Mouse (Mus musculus) heart, postnatal 25 days (tissue): ENCODE data around the gene Clip2. TPM values are rescaled to one million over a fixed set of nuclear protein-coding genes. Genes with fewer than 3 reads are reported as not detected.

Experiments
- DNase-seq: peaks from one replicate; pipeline ENCODE4 v3.0.0; 2022; ENCODE audit warnings: low spot score
- intact Hi-C: fragments of 180-260 bp; cut with DNase I; formaldehyde crosslinking; loops from one replicate; pipeline ENCODE4 v1.15.1; 2025
- total RNA-seq, 2 experiments: library from RNA; stranded (reverse); gene quantifications; 2 replicates each; pipeline ENCODE4 v1.2.3; 2021

Gene Clip2
- total RNA-seq, result 1 to 10 TPM; 6.9 to 7.9 TPM

DNA sequence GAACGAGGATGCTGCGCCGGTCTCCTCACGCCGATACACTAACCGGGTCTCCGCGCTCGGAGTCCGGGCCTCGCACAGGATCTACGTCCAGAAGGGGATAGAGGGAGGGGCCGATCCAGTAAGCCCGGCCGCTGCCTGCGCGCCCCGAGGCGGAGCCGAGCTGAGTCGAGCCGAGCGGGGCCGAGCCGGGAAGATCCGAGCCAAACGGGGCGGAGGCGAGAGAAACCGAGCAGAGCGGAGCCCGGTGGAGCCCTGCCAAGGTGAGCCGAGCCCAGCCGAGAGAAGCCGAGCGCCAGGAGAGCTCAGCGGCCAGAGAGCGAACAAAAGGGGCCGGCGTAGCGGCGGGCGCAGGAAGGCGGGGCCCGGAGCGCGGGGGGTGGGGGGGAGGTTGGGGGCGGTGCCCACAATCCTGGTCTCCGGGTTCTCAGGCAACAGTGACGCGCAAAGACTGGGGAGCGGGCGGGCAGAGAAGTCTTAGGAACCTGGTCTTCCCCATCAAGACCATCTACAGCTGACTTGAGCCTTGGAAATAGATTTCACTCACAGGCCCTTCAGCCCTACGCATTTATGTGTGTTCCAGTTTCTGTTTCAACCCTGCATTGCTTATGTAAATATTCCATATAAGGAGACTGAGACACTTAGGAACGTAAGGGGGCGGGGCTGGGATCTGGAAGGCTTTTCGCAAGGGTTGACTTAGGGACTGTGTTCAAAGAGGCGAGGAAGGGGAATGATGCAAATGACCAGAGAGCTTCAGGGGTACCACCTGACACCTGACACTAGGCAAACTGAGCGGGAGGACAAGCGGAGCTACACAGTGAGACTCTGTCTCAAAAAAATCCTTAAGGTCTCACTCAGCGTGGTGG, at the start of gene Clip2:
Gene Clip2, minus strand, starts transcription at position 325 of the 863 bp plus-strand sequence.
- peak; percentile 96 for DNase-seq
- intact Hi-C loops, result loop anchor here (1.0 kb wide), 1 partner anchor 20 kb away; no protein-coding TSS in a partner anchor

- intact Hi-C loops, result no loop called here
- DNase-seq, result no peak
These were observed 45.5 kb upstream of the Clip2 start for GRCm38 (mm10) chr5:134597711-134598110.

GRCm38 (mm10) chr5:134593093-134593492, 40.9 kb upstream of the Clip2 start:
- intact Hi-C loops, result no loop called here

DNA sequence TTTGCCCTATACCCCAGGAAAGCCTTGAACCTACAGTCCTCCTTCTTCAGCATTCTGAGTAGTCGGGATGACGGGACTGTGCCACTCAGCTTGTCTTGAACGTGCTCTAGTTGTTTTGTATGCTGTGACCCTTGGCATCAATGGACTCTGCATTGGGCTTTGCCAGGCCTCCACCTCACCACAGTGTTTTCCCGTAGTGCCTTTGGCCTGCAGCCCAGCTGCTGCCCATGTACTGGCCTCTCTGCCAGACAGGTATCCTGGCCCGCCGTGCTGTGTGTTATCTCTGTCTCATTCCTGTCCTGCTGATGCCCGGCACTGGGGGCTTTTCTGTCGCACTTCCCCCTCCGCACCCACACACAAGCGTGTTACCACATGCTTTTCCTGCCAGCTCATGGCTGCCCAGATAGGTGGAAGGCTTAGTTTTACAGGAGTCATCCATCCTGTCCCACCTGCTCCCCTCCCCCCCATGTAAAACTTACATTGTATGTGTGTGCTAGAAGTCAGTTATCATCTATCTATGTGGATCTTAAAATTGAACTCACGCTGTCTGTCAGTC, 39.9 kb upstream of the Clip2 start:
- intact Hi-C loops, result no loop called here
- no peak for DNase-seq

More at GRCm38 (mm10) chr5:134593093-134593492, 40.9 kb upstream of the Clip2 start:
- no peak for DNase-seq

DNA sequence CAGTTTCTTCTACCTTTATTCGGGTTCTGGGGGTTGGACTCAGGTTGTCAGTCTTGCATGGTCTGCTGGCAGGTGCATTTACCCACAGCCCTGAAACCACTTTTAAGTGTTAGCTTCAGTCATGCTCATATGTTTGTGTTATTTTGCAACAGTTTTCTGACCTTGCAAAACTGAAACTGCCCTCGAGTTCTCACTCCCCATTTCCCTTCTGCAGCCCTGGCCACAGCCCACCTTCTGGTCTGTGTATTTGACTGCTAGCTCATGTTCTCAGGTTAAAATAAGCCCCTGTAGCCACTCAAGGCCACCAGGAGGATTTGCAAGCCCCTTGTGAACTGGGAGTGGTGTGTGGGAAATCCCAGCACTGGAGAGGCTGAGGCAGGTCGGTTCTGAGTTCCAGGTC, 37.7 kb upstream of the Clip2 start:
- no peak for DNase-seq
- intact Hi-C loops, result no loop called here

DNA sequence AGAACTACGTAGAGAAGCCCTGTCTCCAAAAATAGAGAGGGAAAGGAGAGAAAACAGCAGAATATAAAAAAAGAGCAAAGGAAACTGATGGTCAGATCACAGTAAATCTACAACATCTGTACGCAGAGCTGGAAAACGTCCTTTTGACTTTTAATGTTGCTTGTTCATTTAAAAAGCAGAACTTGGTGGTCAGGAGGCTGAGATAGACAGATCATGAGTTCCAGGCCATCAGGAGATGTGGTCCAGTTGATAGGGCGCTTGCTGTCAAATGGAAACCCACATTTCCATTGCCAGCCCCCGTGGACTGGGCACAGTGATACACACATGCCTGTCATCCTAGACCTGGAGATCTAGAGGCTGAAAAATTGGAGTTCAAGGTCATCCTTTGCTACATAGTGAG, 32.6 kb upstream of the Clip2 start:
- intact Hi-C loops, result loop anchor here (5.0 kb wide), 2 partner anchors 37 to 207 kb away; no protein-coding TSS in a partner anchor
- DNase-seq, result no peak

DNA sequence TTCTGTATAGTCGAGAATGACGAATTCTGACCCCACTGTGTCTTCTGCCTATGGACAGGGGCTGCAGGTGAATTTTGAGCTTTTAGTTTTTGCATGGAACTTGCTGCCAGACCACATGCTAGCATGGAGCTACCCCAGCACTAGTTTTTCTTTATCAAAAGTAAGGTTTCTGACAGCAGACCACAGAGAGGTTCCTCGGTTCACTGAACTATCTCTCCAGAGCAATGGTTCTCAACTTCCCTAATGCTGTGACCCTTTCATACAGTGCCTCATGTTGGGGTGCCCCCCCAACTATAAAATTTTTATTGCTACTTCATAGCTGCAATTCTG, 31.6 kb upstream of the Clip2 start:
- intact Hi-C loops, result loop anchor here (2.0 to 5.0 kb wide), 3 partner anchors 37 to 207 kb away; no protein-coding TSS in a partner anchor
- DNase-seq, result no peak

GRCm38 (mm10) chr5:134583006-134583883, 31.0 kb upstream of the Clip2 start:
- no peak for DNase-seq
- intact Hi-C loops, result loop anchor here (2.0 to 5.0 kb wide), 3 partner anchors 36 to 206 kb away; no protein-coding TSS in a partner anchor

- intact Hi-C loops, result loop anchor here (2.0 to 5.0 kb wide), 3 partner anchors 35 to 205 kb away; no protein-coding TSS in a partner anchor
These were observed 30.1 kb upstream of the Clip2 start for GRCm38 (mm10) chr5:134582221-134582907.

GRCm38 (mm10) chr5:134581146-134581545, 28.9 kb upstream of the Clip2 start, which contains the start of gene Rfc2:
Rfc2 (plus strand) TSS chr5:134581366.
- DNase-seq, result no peak
- intact Hi-C loops, result loop anchor here (2.0 to 5.0 kb wide), 3 partner anchors 34 to 204 kb away; no protein-coding TSS in a partner anchor

More at GRCm38 (mm10) chr5:134582221-134582907, 30.1 kb upstream of the Clip2 start:
- peak; percentile 90 for DNase-seq

- no peak for DNase-seq
- intact Hi-C loops, result no loop called here
These were observed 26.9 kb upstream of the Clip2 start for GRCm38 (mm10) chr5:134579135-134579534.

- intact Hi-C loops, result no loop called here
- DNase-seq, result no peak
These were observed 25.3 kb upstream of the Clip2 start for GRCm38 (mm10) chr5:134577534-134577933.

DNA sequence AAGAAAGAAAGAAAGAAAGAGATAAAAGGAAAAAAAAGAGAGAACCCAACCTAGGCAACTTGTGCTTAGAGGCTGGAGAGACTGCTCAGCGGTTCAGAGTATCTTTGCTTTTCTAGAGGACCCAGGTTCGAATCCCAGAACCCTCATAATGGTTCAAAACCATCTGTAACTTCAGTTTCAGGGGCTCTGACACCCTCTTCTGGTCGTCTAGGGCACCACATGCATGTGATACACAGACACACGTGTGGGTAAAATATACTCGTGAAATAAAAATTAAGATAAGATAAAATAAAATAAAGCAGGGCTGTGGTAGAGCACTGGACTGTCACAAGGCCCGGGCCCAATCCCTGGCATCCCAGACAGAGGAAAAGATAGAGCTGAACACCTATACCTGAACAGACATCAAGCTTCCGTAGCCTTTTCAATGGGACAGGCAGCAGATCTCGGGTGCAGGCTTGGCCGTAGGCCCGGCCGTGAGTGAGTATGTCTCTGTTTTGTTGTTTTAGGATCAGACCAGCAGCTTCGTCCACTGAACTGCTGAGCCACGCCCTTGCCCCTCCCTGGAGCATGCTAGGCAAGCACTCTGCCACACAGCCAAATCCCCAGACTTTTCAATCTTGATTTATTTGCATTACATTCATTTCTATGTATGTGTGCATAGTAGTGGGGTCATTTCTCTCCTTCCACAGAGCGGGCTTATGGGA, 24.4 kb upstream of the Clip2 start:
- DNase-seq, result no peak
- intact Hi-C loops, result no loop called here

DNA sequence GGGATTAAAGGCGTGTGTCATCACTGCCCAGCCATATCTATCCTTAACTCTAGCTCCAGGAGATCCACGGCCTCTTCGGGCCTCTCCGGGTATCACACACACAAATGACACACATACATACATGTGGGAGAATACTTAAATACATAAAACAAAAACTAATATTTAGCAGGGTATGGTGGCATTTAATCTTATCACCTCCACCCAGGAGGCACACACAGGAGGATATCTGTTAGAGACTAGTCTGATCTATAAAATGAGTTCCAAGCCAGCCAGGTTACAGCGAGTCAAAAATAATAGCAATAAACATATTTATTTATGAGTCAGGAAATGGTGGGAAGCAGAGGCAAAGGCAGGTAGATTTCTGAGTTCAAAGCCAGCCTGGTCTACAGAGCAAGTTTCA, 23.6 kb upstream of the Clip2 start:
- no peak for DNase-seq
- intact Hi-C loops, result no loop called here

GRCm38 (mm10) chr5:134572508-134573214, 20.4 kb upstream of the Clip2 start:
- intact Hi-C loops, result loop anchor here (1.0 kb wide), 1 partner anchor 20 kb away; the partner anchor contains the start of gene Clip2
- DNase-seq, result no peak

DNA sequence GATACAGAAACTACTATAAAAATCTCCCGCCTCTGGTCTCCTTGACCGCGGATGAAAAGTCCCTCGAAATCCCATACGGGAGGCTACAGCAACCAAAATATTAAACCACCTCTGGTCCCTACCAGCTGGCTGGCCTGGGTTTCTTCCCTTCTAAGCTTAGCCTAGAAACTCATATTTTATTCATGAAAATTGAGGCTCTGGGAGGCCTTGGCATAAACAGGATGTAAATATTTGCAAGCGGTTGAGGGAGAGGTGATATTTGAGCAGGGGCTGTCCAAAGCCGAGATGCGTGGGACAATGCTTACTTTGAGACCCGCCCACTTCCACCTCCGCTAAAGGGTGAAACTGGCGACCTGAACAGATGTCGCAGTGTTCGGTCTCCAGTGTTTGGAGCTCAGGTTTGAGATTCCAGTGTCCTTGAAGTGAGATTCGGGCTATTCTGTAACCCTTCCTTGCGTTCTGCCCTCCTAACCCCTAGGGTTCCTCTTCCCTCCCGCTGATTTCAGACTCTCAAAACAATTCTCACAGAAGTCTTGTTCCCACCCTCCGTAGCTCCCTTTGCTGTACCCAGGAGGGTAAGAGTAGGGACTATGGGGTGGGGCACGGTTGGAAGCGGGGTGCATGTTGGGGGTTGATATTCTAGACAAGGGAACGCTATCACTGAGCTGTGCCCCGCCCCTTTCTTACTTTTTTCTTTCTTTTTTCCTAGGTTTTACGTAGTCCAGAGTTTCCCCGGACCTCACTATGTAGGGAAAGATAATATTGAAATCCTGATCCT, 19.7 kb upstream of the Clip2 start:
- DNase-seq, result no peak

DNA sequence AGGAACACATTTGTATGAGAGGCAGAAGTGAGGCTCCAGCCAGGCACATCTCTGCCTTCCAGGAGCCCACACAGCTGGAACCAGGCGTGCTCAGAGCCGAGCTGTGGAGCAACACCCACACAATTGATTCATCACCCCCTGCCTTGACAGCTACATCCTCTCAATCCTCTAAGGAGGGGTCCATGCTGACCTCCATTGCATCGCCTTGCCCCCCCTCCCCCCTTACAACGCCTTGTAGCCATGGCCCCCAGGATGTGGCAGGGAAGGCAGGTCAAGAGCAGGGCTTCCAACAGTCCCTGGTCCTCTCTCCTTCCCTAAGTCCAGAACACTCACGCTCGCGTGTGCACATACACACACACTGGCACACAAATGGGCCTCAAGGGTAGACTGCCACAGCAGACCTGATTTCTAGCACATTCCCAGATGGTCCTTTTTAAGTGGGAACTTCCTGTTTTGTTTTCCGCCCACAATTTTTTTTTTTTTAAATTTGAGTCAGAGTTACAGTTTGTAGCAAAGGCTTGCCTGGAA, 16.8 kb upstream of the Clip2 start:
- DNase-seq, result no peak
- intact Hi-C loops, result loop anchor here (2.0 kb wide), 1 partner anchor 14 kb away; no protein-coding TSS in a partner anchor

More for the DNA sequence above, 19.7 kb upstream of the Clip2 start:
- intact Hi-C loops, result loop anchor here (1.0 kb wide), 1 partner anchor 20 kb away; the partner anchor contains the start of gene Clip2
